Mouse (Mus musculus): Measurements from ENCODE around the gene Nampt. TPM values are rescaled to one million over a fixed set of nuclear protein-coding genes. Genes with fewer than 3 reads are reported as not detected.
A peak's percentile ranks its signal among the peaks of the same experiment; 100 is the strongest.

Gene Nampt
- polyA plus RNA-seq, 1 experiment from 2014 or later = 26.6 TPM

DNA sequence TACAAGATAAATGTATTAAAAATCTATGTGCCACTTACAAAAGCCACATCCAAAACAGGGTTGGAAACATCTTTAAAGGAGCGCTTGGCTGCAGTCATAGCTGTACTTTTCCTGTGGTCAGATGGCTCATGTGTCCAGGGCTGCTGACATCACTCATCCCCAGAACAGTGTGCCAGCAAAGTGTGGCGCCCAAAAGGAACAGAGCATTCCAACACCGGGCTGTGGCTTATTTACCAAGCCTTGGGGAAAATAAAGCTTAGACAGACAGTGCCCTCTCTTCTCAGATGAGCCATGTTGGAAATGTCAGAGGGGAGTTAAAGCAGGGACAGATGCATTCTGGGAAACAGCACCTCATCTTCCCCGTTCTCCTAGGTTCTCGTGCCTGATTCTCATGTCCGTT, 35.5 kb downstream of the Nampt start:
- no peak overlapping the region for H3K27ac ChIP-seq (replicated peaks; ENCODE audit: low read depth, low read length)
- H3K36me3 ChIP-seq (ENCODE audit: control insufficient read depth, insufficient read depth, low read length) = peaks cover 15% of the 10 kb centered on the region
- ATAC-seq (ENCODE audit: low read depth) = no peak
- no peak overlapping the region for H3K4me3 ChIP-seq (ENCODE audit: low read depth, low read length)
- no peaks in the 10 kb centered on the region for H3K4me1 ChIP-seq (ENCODE audit: control insufficient read depth, insufficient read depth, low read length)
- H3K9ac ChIP-seq (ENCODE audit: low read depth, low read length) = no peak overlapping the region
- no peak for DNase-seq (ENCODE audit: low spot score)
- no peak overlapping the region for H3K4me2 ChIP-seq (ENCODE audit: low read depth, low read length)
- H3K9me3 ChIP-seq (ENCODE audit: control insufficient read depth, low read length) = no peaks in the 10 kb centered on the region
- no peaks in the 10 kb centered on the region for H3K27me3 ChIP-seq (replicated peaks; ENCODE audit: control insufficient read depth, insufficient read depth, low read length)
- 77% methylated on average over 6 of the region's 6 CpGs for WGBS

DNA sequence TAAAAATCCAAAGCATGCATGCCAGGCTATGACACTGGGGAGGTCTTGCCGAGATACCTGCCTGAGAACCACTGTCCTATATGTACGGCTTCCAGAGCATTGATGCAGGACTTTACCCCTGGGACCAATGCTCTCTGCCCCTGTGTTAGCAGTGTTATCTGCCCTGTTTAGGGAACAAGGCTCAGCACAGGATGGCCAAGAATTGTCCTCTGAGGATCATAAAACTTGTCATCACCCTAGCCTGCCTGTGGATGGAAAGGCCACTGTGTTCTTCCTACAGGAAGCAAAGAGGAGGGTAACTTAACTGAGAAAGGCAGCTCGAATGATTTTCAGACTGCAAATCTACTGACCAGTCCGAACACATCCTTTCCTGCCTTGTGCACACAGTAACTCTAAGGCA, 36.1 kb downstream of the Nampt start:
- ATAC-seq (ENCODE audit: low read depth) (no peak), DNase-seq (ENCODE audit: low spot score) (no peak)
- no peaks in the 10 kb centered on the region for H3K27me3 ChIP-seq (replicated peaks; ENCODE audit: control insufficient read depth, insufficient read depth, low read length)
- H3K9ac ChIP-seq (ENCODE audit: low read depth, low read length) = no peak overlapping the region
- H3K36me3 ChIP-seq (ENCODE audit: control insufficient read depth, insufficient read depth, low read length) = peaks cover 10% of the 10 kb centered on the region
- no peaks in the 10 kb centered on the region for H3K9me3 ChIP-seq (ENCODE audit: control insufficient read depth, low read length)
- H3K4me3 ChIP-seq (ENCODE audit: low read depth, low read length) = no peak overlapping the region
- H3K4me2 ChIP-seq (ENCODE audit: low read depth, low read length) = no peak overlapping the region
- whole genome bisulfite sequencing = 81% methylated on average over 4 of the region's 4 CpGs
- H3K27ac ChIP-seq (replicated peaks; ENCODE audit: low read depth, low read length) = no peak overlapping the region
- H3K4me1 ChIP-seq (ENCODE audit: control insufficient read depth, insufficient read depth, low read length) = peaks cover 3% of the 10 kb centered on the region; the same call in 1 of the 2 replicates

DNA sequence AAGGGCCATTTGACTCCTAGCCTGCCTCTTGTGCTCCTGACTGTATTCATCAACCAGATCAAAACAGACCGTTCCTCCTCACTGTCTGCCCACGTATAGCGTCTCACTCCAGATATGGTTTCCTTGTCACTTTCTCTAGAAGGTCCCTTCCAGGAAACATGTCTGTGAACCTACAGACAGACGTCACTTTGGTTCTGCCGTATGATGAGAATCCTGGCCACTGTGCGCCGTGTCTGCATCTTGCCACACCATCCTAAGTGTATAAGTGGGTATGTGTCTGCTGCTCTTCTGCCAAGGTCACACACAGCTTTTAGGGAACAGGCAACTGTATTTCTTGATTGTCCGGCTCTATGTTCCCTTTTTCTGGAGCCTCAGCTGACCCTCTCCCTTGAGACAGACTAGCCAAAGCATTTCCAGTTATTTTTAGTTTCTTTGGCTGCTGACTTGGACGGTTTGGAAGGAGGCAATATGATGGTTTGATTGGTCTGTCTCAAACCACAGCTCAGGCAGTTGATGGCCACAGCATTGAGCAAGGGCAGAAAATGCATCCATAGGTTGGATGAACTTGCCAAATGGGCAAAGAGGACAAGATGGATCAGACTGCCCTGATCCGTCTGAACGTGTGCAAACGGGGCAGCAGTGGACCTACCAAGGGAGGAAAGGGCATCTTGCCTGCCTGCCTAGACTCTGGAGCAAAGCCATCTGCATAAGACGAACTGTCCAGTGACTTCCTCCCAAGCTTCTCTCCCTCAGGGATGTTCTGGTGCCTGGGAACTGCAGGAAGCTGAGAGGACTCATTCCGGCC, 37.6 kb downstream of the Nampt start:
- Histone ChIP-seq H3K27me3 (replicated peaks; ENCODE audit: control insufficient read depth, insufficient read depth, low read length) (no peaks in the 10 kb centered on the region), H3K9me3 (ENCODE audit: control insufficient read depth, low read length) (no peaks in the 10 kb centered on the region), H3K9ac (ENCODE audit: low read depth, low read length) (no peak overlapping the region), H3K36me3 (ENCODE audit: control insufficient read depth, insufficient read depth, low read length) (0 out of 2 replicates have a peak, but pooled peaks cover under 1% of the 10 kb centered on the region), H3K27ac (replicated peaks; ENCODE audit: low read depth, low read length) (no peak overlapping the region), H3K4me3 (ENCODE audit: low read depth, low read length) (no peak overlapping the region), H3K4me2 (ENCODE audit: low read depth, low read length) (no peak overlapping the region), H3K4me1 (ENCODE audit: control insufficient read depth, insufficient read depth, low read length) (peaks cover 7% of the 10 kb centered on the region; the same call in 1 of the 2 replicates)
- no peak for ATAC-seq (ENCODE audit: low read depth)
- WGBS = 81% methylated on average over 14 of the region's 14 CpGs
- no peak for DNase-seq (ENCODE audit: low spot score)

DNA sequence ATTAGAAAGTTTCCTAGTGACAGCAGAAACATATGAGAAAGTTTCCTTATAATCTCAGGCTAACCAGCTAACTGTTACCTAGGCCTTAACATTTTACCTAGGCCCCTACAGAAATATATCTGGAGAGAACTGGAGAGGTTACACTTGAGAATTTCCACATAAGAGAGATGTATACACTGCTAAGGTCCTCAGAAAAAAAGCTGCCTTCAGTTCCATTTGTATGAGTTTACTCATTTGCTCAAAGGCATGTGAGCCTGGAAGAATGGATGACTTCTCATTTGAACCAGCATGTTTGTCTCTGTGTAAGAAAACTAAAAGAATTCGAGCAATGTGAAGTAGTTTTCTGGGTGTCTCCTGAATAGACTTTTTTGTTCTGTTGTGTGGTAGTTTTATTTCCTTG, 39.1 kb downstream of the Nampt start:
- no peak overlapping the region for H3K4me2 ChIP-seq (ENCODE audit: low read depth, low read length)
- ATAC-seq (ENCODE audit: low read depth) (no peak), DNase-seq (ENCODE audit: low spot score) (no peak)
- WGBS = 68% methylated on average over 1 of the region's 1 CpGs
- H3K36me3 ChIP-seq (ENCODE audit: control insufficient read depth, insufficient read depth, low read length) = no peaks in the 10 kb centered on the region
- H3K4me1 ChIP-seq (ENCODE audit: control insufficient read depth, insufficient read depth, low read length) = peaks cover 7% of the 10 kb centered on the region; the same call in 1 of the 2 replicates
- no peak overlapping the region for H3K9ac ChIP-seq (ENCODE audit: low read depth, low read length)
- H3K27me3 ChIP-seq (replicated peaks; ENCODE audit: control insufficient read depth, insufficient read depth, low read length) = no peaks in the 10 kb centered on the region
- no peak overlapping the region for H3K4me3 ChIP-seq (ENCODE audit: low read depth, low read length)
- H3K27ac ChIP-seq (replicated peaks; ENCODE audit: low read depth, low read length) = no peak overlapping the region
- H3K9me3 ChIP-seq (ENCODE audit: control insufficient read depth, low read length) = no peaks in the 10 kb centered on the region

DNA sequence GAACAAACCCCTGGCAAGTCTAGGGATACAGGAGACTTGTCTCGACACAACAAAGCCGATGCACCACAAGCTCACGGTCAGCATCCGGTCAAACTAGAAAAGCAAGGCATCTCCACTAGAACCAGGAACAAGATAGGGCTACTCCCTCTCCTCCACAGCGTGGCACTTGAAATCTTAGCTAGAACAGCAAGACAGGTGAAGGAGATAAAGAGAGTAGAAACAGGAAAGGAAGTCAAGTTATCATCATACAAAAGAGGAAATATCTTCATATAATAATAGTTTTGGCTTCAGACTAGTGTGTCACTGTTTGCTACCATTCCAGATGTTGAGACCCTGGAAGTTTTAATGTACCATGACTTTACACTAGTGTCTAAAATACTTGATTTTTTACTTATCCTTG, 41.5 kb downstream of the Nampt start:
- Histone ChIP-seq H3K9me3 (ENCODE audit: control insufficient read depth, low read length) (no peaks in the 10 kb centered on the region), H3K27ac (replicated peaks; ENCODE audit: low read depth, low read length) (no peak overlapping the region), H3K4me1 (ENCODE audit: control insufficient read depth, insufficient read depth, low read length) (peaks cover 7% of the 10 kb centered on the region; the same call in 1 of the 2 replicates), H3K36me3 (ENCODE audit: control insufficient read depth, insufficient read depth, low read length) (no peaks in the 10 kb centered on the region), H3K27me3 (replicated peaks; ENCODE audit: control insufficient read depth, insufficient read depth, low read length) (no peaks in the 10 kb centered on the region), H3K9ac (ENCODE audit: low read depth, low read length) (no peak overlapping the region), H3K4me3 (ENCODE audit: low read depth, low read length) (no peak overlapping the region), H3K4me2 (ENCODE audit: low read depth, low read length) (no peak overlapping the region)
- 79% methylated on average over 5 of the region's 5 CpGs for WGBS
- DNase-seq (ENCODE audit: low spot score) = no peak
- ATAC-seq (ENCODE audit: low read depth) = no peak

DNA sequence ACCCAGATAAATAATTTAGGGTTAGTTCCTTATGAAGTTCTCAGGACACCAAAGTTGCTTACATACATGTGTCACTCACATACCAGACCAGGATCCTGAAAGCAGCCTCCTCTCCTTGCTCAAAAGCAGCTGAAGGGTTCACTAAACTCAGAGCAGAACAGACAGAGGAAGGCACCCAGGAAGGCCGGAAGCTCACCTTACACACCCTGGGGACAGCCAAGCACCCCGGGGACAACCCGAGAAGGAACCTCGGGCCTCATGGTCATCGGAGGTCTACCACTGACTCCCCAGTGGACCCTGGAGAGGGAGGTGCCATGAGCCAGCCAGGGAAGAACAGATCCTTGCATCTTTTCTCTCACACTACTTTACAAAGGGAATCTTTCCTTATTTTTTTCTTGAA, 51.5 kb downstream of the Nampt start:
- Histone ChIP-seq H3K9me3 (ENCODE audit: control insufficient read depth, low read length) (no peaks in the 10 kb centered on the region), H3K4me2 (ENCODE audit: low read depth, low read length) (no peak overlapping the region), H3K27me3 (replicated peaks; ENCODE audit: control insufficient read depth, insufficient read depth, low read length) (no peaks in the 10 kb centered on the region), H3K36me3 (ENCODE audit: control insufficient read depth, insufficient read depth, low read length) (no peaks in the 10 kb centered on the region), H3K4me1 (ENCODE audit: control insufficient read depth, insufficient read depth, low read length) (no peaks in the 10 kb centered on the region), H3K4me3 (ENCODE audit: low read depth, low read length) (no peak overlapping the region), H3K9ac (ENCODE audit: low read depth, low read length) (no peak overlapping the region), H3K27ac (replicated peaks; ENCODE audit: low read depth, low read length) (no peak overlapping the region)
- DNase-seq (ENCODE audit: low spot score) = no peak
- no peak for ATAC-seq (ENCODE audit: low read depth)
- WGBS = 80% methylated on average over 5 of the region's 5 CpGs

DNA sequence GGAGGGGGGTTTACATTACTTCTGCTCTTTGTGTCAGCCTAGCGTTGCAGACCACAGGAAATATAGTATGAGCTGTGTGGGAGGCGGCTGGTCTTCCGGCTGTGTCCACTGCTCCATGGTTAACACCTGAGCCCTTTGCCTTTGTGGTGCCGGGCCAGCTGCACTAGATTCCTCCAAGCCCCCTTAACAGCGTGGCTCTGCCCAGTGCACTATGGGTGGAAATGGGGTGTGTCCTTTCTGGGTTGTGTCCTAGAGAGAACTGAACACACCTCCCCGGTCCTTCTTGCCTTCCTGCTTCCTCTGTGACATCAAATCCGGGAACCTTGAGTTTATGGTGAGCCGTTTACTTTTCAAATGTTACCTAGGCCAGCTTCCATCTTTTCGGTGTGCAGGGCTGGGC, 58.2 kb downstream of the Nampt start:
- Histone ChIP-seq H3K27me3 (replicated peaks; ENCODE audit: control insufficient read depth, insufficient read depth, low read length) (no peaks in the 10 kb centered on the region), H3K9me3 (ENCODE audit: control insufficient read depth, low read length) (no peaks in the 10 kb centered on the region), H3K36me3 (ENCODE audit: control insufficient read depth, insufficient read depth, low read length) (no peaks in the 10 kb centered on the region), H3K4me1 (ENCODE audit: control insufficient read depth, insufficient read depth, low read length) (no peaks in the 10 kb centered on the region), H3K4me3 (ENCODE audit: low read depth, low read length) (no peak overlapping the region), H3K27ac (replicated peaks; ENCODE audit: low read depth, low read length) (no peak overlapping the region), H3K4me2 (ENCODE audit: low read depth, low read length) (no peak overlapping the region), H3K9ac (ENCODE audit: low read depth, low read length) (no peak overlapping the region)
- WGBS = 85% methylated on average over 9 of the region's 9 CpGs
- ATAC-seq (ENCODE audit: low read depth) = no peak
- DNase-seq (ENCODE audit: low spot score) = no peak

DNA sequence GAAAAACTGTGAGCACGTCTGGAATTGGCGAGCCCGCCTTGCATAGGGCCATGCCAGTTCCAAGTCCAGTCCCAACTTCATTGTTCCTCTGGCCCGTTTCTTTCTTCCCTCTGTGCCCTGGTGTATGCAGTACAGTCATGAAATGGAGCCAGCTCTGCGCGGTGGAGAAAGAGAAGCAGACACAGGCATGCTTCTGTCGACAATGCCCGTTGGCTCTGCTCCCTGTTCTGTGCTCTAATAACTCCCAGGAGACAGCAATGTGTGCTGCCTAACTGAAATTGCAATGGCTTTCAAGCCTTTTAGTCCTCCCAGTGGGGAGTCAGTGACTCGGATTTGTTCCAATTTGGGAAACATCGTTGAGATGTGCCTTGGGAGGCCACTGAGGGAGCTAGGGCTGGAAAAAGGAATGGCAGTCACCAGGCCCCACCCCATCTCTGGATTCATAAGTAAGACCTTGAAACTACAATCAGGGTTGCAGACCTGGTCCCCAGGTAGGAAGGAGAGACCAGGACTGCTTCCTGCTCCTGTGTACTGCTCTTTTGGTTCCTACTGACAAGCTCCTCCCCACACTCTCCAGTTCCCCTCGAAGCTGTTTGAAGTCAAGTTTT, 58.7 kb downstream of the Nampt start:
- DNase-seq (ENCODE audit: low spot score) = peak; percentile 29
- Histone ChIP-seq H3K36me3 (ENCODE audit: control insufficient read depth, insufficient read depth, low read length) (no peaks in the 10 kb centered on the region), H3K27me3 (replicated peaks; ENCODE audit: control insufficient read depth, insufficient read depth, low read length) (no peaks in the 10 kb centered on the region), H3K9ac (ENCODE audit: low read depth, low read length) (no peak overlapping the region), H3K4me1 (ENCODE audit: control insufficient read depth, insufficient read depth, low read length) (no peaks in the 10 kb centered on the region), H3K4me3 (ENCODE audit: low read depth, low read length) (no peak overlapping the region), H3K4me2 (ENCODE audit: low read depth, low read length) (no peak overlapping the region), H3K27ac (replicated peaks; ENCODE audit: low read depth, low read length) (no peak overlapping the region), H3K9me3 (ENCODE audit: control insufficient read depth, low read length) (no peaks in the 10 kb centered on the region)
- 72% methylated on average over 11 of the region's 11 CpGs for WGBS
- no peak for ATAC-seq (ENCODE audit: low read depth)

DNA sequence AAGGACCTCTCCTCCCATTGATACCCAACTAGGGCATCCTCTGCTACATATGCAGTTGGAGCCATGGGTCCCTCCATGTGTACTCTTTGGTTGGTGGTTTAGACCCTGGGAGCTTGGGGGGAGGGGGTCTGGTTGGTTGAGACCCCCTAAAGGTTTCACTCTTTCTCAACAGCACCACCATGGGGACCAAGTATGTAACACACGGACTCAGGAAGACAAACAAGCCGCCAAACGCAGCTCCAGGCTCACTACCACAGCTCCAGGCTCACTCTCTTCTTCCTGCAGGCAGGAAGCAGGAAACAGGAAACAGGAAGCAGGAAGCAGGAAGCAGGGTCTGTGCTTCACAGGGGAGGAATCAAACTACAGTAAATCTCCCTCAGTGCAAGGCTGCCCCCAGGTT, 60.0 kb downstream of the Nampt start:
- no peaks in the 10 kb centered on the region for H3K4me1 ChIP-seq (ENCODE audit: control insufficient read depth, insufficient read depth, low read length)
- H3K4me3 ChIP-seq (ENCODE audit: low read depth, low read length) = no peak overlapping the region
- ATAC-seq (ENCODE audit: low read depth) (no peak), DNase-seq (ENCODE audit: low spot score) (no peak)
- H3K9ac ChIP-seq (ENCODE audit: low read depth, low read length) = no peak overlapping the region
- no peaks in the 10 kb centered on the region for H3K9me3 ChIP-seq (ENCODE audit: control insufficient read depth, low read length)
- 77% methylated on average over 3 of the region's 3 CpGs for WGBS
- no peak overlapping the region for H3K27ac ChIP-seq (replicated peaks; ENCODE audit: low read depth, low read length)
- H3K36me3 ChIP-seq (ENCODE audit: control insufficient read depth, insufficient read depth, low read length) = no peaks in the 10 kb centered on the region
- no peaks in the 10 kb centered on the region for H3K27me3 ChIP-seq (replicated peaks; ENCODE audit: control insufficient read depth, insufficient read depth, low read length)
- no peak overlapping the region for H3K4me2 ChIP-seq (ENCODE audit: low read depth, low read length)
